Comparison of ENCODE assay signal across 11 mouse cellular contexts in genomic region chr5:72259298-72259621, GRCm38 (mm10).
A peak's percentile ranks its signal among the peaks of the same experiment; 100 is the strongest.
DNase-seq lines count a peak whose midpoint lies in the region; ATAC-seq and TF ChIP-seq lines count a peak whose summit lies in the region.
"Had no signal": no experiment of that assay in that cellular context is flagged by ENCODE, and none has a peak within 500 bp of the region (broad histone marks: within the 10 kb centered on the region; RNA-seq: fewer than 3 reads in every experiment).

No protein-coding gene starts in this region.

- H3K9me3 ChIP-seq in ES-E14 (ENCODE audit: control insufficient read depth, insufficient read depth, low read depth, low read length) = no peaks in the 10 kb centered on the region
- H3K9me3 ChIP-seq: hindbrain, embryonic 12.5 days had no signal

- H3K36me3 ChIP-seq in liver, adult 2 months (ENCODE audit: control insufficient read depth, insufficient read depth, low read length) = peaks cover 21% of the 10 kb centered on the region
- H3K36me3 ChIP-seq in ES-E14 (ENCODE audit: control insufficient read depth, insufficient read depth, low read length, poor library complexity, severe bottlenecking) = peaks cover 2% of the 10 kb centered on the region; the same call in 1 of the 2 replicates
- H3K36me3 ChIP-seq: hindbrain, embryonic 12.5 days had no signal

- WGBS in liver, adult 2 months = 69% methylated on average over 3 of the region's 3 CpGs

- H3K27me3 ChIP-seq in liver, adult 2 months (ENCODE audit: control insufficient read depth, insufficient read depth, low read length) = no peaks in the 10 kb centered on the region
- H3K27me3 ChIP-seq: hindbrain, embryonic 12.5 days had no signal

- H3K4me3 ChIP-seq in liver, adult 2 months (ENCODE audit: insufficient read depth, low read depth, low read length) = no peak overlapping the region
- H3K4me3 ChIP-seq in ES-E14 (ENCODE audit: insufficient read depth in 1 of 2, low read depth in 1 of 2, low read length in 2 of 2, poor library complexity in 1 of 2, severe bottlenecking in 1 of 2) = no peak overlapping the region
- H3K4me3 ChIP-seq: hindbrain, embryonic 12.5 days; layer of hippocampus, adult 2 months had no signal

- peak; percentile 67 for ATAC-seq in common myeloid progenitor, adult 5-6 weeks (replicated peaks; ENCODE audit: low read depth, poor library complexity, severe bottlenecking)
- peak; percentile 51 for ATAC-seq in megakaryocyte progenitor cell, adult 5-6 weeks (replicated peaks; ENCODE audit: poor library complexity)

- peak; percentile 26 for DNase-seq in liver, adult 2 months (ENCODE audit: extremely low read depth, low read depth, low spot score)
- DNase-seq in liver (no peak), ES-E14 (ENCODE audit: low read depth, low spot score) (peak; percentile 71)
- DNase-seq in layer of hippocampus, adult 11-12 months (ENCODE audit: low spot score) = no peak
- DNase-seq in cerebellum, adult 11 months = no peak
- DNase-seq in thymus, adult 18-20 months = no peak
- DNase-seq: gastrocnemius, postnatal 25 days had no signal

- H3K9ac ChIP-seq in liver, adult 2 months (ENCODE audit: low read depth, low read length) = no peak overlapping the region
- H3K9ac ChIP-seq in ES-E14 (ENCODE audit: insufficient read depth, low read depth, low read length, poor library complexity, severe bottlenecking) = no peak overlapping the region
- H3K9ac ChIP-seq: hindbrain, embryonic 12.5 days had no signal

- no peaks in the 10 kb centered on the region for H3K4me1 ChIP-seq in liver, adult 2 months (ENCODE audit: control insufficient read depth, insufficient read depth, low read length)
- peaks cover 0 to 2% of the 10 kb centered on the region in 2 experiments; a peak in 1 of 4 replicates for H3K4me1 ChIP-seq in ES-E14 (ENCODE audit: control insufficient read depth in 2 of 2, insufficient read depth in 2 of 2, low read length in 2 of 2, poor library complexity in 1 of 2)
- H3K4me1 ChIP-seq: hindbrain, embryonic 12.5 days had no signal

- no peak overlapping the region; the same call in 1 of the 2 replicates for H3K27ac ChIP-seq in liver, adult 2 months (replicated peaks; ENCODE audit: insufficient read depth, low read depth, low read length)
- no peak overlapping the region for H3K27ac ChIP-seq in ES-E14 (ENCODE audit: insufficient read depth, low read depth, low read length, poor library complexity, severe bottlenecking)
- H3K27ac ChIP-seq: hindbrain, embryonic 12.5 days; layer of hippocampus, adult 2 months had no signal

- in situ Hi-C loops in ES-E14 (cut with MboI; ENCODE audit: low sequenced_read_pairs in 2 of 2, unreplicated experiment in 2 of 2) = no loop called here

- TF ChIP-seq POLR2A in liver, adult 2 months (IDR thresholded peaks at IDR 0.05; ENCODE audit: extremely low read depth, insufficient read depth, low read length) = no peak

- no peak for TF ChIP-seq CTCF in liver, adult 2 months (IDR thresholded peaks at IDR 0.05; ENCODE audit: low read depth, low read length)

- H3K79me2 ChIP-seq in liver, adult 2 months (ENCODE audit: control insufficient read depth, insufficient read depth, low read length) = no peaks in the 10 kb centered on the region

TF ChIP-seq in ES-E14, 5 proteins besides CTCF, POLR2A, EP300 and RAD21:
- TF ChIP-seq ZNF384 (IDR thresholded peaks at IDR 0.05; ENCODE audit: low read depth, low read length) (no peak), HCFC1 (IDR thresholded peaks at IDR 0.05; ENCODE audit: borderline replicate concordance, insufficient read depth, low read length) (no peak), MAFK (IDR thresholded peaks at IDR 0.05; ENCODE audit: insufficient read depth, low read depth, low read length) (no peak), CHD2 (IDR thresholded peaks at IDR 0.05; ENCODE audit: low read depth, low read length) (no peak; the same call in 1 of the 2 replicates), ZC3H11A (IDR thresholded peaks at IDR 0.05; ENCODE audit: borderline replicate concordance, low read depth, low read length) (no peak)

Comparison
In these comparisons a context has a peak if more than half of its experiments do, and no peak if none do; other contexts are left out.
1. DNase-seq: peak in liver, adult 2 months (single experiment) and ES-E14 (single experiment); none in liver (single experiment), layer of hippocampus, adult 11-12 months (single experiment), cerebellum, adult 11 months (single experiment) and thymus, adult 18-20 months (0 of 2).